Mouse (Mus musculus): ENCODE results near the gene Rhbdd1.

The Rhbdd1 gene

GRCm38 (mm10) chr1:82437273-82437672 is 121.0 kb downstream of the Rhbdd1 start:
- DNase-seq, result no peak

GRCm38 (mm10) chr1:82440123-82440522 is 123.9 kb downstream of the Rhbdd1 start:
- DNase-seq, result no peak

GRCm38 (mm10) chr1:82443517-82443916 is 127.3 kb downstream of the Rhbdd1 start:
- DNase-seq, result no peak

- DNase-seq, result no peak
These were observed 129.8 kb downstream of the Rhbdd1 start for GRCm38 (mm10) chr1:82446049-82446448.

- DNase-seq, result no peak
These were observed 133.6 kb downstream of the Rhbdd1 start for GRCm38 (mm10) chr1:82449851-82450250.

- no peak for DNase-seq
These were observed 135.8 kb downstream of the Rhbdd1 start for GRCm38 (mm10) chr1:82451927-82452651.

GRCm38 (mm10) chr1:82454031-82454430 is 137.8 kb downstream of the Rhbdd1 start:
- no peak for DNase-seq

GRCm38 (mm10) chr1:82459350-82459749 is 143.1 kb downstream of the Rhbdd1 start:
- DNase-seq, result no peak

GRCm38 (mm10) chr1:82459926-82460325 is 143.7 kb downstream of the Rhbdd1 start:
- no peak for DNase-seq

GRCm38 (mm10) chr1:82461041-82461440 is 144.8 kb downstream of the Rhbdd1 start:
- DNase-seq, result no peak

GRCm38 (mm10) chr1:82465321-82465853 is 149.1 kb downstream of the Rhbdd1 start:
- no peak for DNase-seq

GRCm38 (mm10) chr1:82468872-82469271 is 152.6 kb downstream of the Rhbdd1 start:
- DNase-seq, result no peak

GRCm38 (mm10) chr1:82470516-82471225 is 154.4 kb downstream of the Rhbdd1 start:
- DNase-seq, result no peak

GRCm38 (mm10) chr1:82473467-82473866 is 157.2 kb downstream of the Rhbdd1 start:
- DNase-seq, result no peak

GRCm38 (mm10) chr1:82474461-82474961 is 158.3 kb downstream of the Rhbdd1 start:
- DNase-seq, result no peak

GRCm38 (mm10) chr1:82475254-82475653 is 159.0 kb downstream of the Rhbdd1 start:
- DNase-seq, result no peak

GRCm38 (mm10) chr1:82475821-82476220 is 159.6 kb downstream of the Rhbdd1 start:
- DNase-seq, result no peak

GRCm38 (mm10) chr1:82476256-82476655 is 160.0 kb downstream of the Rhbdd1 start:
- no peak for DNase-seq

- no peak for DNase-seq
These were observed 160.5 kb downstream of the Rhbdd1 start for GRCm38 (mm10) chr1:82476746-82477145.

- DNase-seq, result no peak
These were observed 163.6 kb downstream of the Rhbdd1 start for GRCm38 (mm10) chr1:82479696-82480487.

GRCm38 (mm10) chr1:82482371-82482770 is 166.1 kb downstream of the Rhbdd1 start:
- DNase-seq, result no peak

GRCm38 (mm10) chr1:82486371-82486770 is 170.1 kb downstream of the Rhbdd1 start:
- no peak for DNase-seq

- DNase-seq, result no peak
These were observed 175.7 kb downstream of the Rhbdd1 start for GRCm38 (mm10) chr1:82491954-82492353.
